Mouse (Mus musculus): ENCODE data around the gene Plgrkt. TPM values are rescaled to one million over a fixed set of nuclear protein-coding genes. Genes with fewer than 3 reads are reported as not detected.

Plgrkt gene
- polyA plus RNA-seq, 1 experiment from 2014 or later: 75.7 TPM

DNA sequence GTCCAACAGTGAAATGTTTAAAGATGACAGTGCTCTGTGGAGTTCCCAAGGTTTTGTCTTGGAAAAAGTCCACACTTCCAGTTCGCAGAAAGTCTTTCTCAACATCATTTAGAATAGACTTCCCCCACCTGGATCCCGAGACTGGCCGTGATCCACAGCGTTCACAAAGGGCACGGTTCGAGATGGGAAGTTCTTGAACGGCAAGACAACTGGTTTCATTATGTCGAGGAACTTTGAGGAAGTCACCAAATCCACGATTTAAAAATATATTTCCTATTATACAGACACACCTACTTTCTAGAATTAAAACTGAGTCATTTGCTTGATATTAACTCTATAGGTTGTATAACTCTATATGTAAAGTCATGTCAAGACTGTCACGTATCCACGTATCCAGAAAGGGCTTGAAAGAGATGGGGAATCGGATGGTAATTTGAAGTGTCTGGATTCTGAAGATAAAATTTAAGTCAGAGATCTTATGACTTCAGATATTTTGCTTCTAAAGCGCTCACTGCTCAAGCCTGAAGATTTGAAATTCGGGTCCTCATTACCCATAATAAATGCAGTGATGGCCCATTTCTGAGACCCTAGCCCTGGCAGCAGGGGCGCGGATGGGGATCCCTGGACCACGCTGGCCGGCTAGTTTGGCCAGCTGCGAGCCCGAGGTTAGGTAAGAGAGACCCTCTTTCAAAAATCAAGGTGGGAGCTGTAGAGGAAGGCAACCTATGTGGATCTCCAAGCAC is 793 bp downstream of the Plgrkt start:
- Histone ChIP-seq H3K36me3 (no peaks in the 10 kb centered on the region), H3K4me2 (peak overlapping the region; percentile 90), H3K9ac (replicated peaks) (0 out of 2 replicates have a peak overlapping the region, but pooled peaks have one; percentile 50), H3K4me1 (peaks cover 17% of the 10 kb centered on the region), H3K27ac (replicated peaks) (no peak overlapping the region), H3K9me3 (replicated peaks) (no peaks in the 10 kb centered on the region), H3K4me3 (replicated peaks) (peak overlapping the region; percentile 42), H3K27me3 (replicated peaks) (no peaks in the 10 kb centered on the region)
- no peak for ATAC-seq (ENCODE audit: low FRiP score)
- WGBS: 62% methylated on average over 20 of the region's 20 CpGs

DNA sequence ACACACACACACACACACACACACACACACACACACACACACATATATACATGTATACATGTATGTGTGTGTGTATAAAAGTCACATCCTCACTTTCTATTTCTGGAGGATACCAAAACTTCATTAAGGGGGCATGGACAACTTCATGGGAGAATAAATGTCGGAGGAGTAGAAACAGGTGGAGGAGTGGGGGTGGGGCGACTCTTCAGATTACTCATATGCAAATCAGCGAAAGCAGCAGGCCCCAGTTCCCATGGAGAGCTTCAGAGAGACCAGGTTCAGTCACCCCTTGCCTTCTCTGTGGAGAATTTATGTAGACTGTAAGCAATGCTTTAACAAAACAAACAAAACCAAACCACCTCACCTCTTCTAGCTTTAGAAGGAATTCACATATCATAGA is 2.1 kb downstream of the Plgrkt start:
- no peak for ATAC-seq (ENCODE audit: low FRiP score)
- 40% methylated on average over 3 of the region's 3 CpGs for WGBS

DNA sequence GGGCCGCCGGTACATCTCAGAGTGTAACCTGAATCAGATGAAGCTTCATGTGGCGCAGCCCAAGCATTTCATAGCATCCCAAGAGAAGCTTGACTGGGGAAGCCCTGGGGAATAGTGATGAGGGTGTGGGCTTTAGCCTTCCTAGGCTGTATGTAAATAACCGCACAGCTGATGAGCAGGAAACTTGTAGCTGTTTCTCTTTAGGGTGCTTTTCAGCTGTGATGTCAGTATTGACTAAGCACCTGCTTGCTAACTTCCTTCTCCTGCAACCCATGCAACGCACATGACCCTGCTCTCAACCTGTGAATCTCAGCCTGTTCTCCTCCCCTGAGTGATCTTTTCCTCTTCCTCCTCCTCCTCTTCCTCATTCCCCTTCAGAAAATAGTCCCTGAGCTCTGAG is 3.1 kb downstream of the Plgrkt start:
- H3K9ac ChIP-seq (replicated peaks): no peak overlapping the region

More for the DNA sequence above, 2.1 kb downstream of the Plgrkt start:
- Histone ChIP-seq H3K36me3 (no peaks in the 10 kb centered on the region), H3K9me3 (replicated peaks) (no peaks in the 10 kb centered on the region), H3K9ac (replicated peaks) (no peak overlapping the region), H3K4me3 (replicated peaks) (no peak overlapping the region), H3K27ac (replicated peaks) (no peak overlapping the region), H3K4me2 (no peak overlapping the region), H3K4me1 (peaks cover 30% of the 10 kb centered on the region), H3K27me3 (replicated peaks) (no peaks in the 10 kb centered on the region)

DNA sequence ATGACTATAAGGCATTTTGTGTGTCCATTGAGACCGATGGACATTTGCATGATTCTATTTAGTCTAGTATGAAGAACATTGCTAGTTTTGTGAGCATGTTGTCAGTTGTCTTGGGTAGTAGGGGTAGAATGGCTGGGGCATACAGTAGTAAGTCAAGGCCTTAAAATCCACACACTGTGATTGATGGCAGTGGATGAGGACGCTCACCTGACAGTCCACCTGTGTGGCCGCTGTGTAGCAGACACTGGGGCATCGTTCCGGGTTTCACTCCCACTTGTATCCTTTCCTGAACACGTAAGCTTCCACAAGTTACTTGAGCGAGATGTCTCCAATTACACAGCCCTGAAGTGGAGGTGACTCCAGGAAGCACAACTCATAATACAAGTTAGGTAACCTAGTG is 3.6 kb downstream of the Plgrkt start:
- ATAC-seq (ENCODE audit: low FRiP score): no peak
- no peaks in the 10 kb centered on the region for H3K27me3 ChIP-seq (replicated peaks)
- H3K4me1 ChIP-seq: peaks cover 33% of the 10 kb centered on the region
- H3K4me3 ChIP-seq (replicated peaks): no peak overlapping the region
- 94% methylated on average over 7 of the region's 7 CpGs for WGBS
- H3K27ac ChIP-seq (replicated peaks): no peak overlapping the region
- no peaks in the 10 kb centered on the region for H3K9me3 ChIP-seq (replicated peaks)
- H3K36me3 ChIP-seq: peaks cover 5% of the 10 kb centered on the region; the same call in 1 of the 2 replicates
- no peak overlapping the region for H3K4me2 ChIP-seq
- H3K9ac ChIP-seq (replicated peaks): no peak overlapping the region

More for the DNA sequence above, 3.1 kb downstream of the Plgrkt start:
- WGBS: 80% methylated on average over 5 of the region's 5 CpGs
- Histone ChIP-seq H3K27me3 (replicated peaks) (no peaks in the 10 kb centered on the region), H3K9me3 (replicated peaks) (no peaks in the 10 kb centered on the region), H3K4me1 (peaks cover 33% of the 10 kb centered on the region), H3K4me3 (replicated peaks) (no peak overlapping the region), H3K36me3 (no peaks in the 10 kb centered on the region), H3K27ac (replicated peaks) (no peak overlapping the region), H3K4me2 (no peak overlapping the region)
- no peak for ATAC-seq (ENCODE audit: low FRiP score)

DNA sequence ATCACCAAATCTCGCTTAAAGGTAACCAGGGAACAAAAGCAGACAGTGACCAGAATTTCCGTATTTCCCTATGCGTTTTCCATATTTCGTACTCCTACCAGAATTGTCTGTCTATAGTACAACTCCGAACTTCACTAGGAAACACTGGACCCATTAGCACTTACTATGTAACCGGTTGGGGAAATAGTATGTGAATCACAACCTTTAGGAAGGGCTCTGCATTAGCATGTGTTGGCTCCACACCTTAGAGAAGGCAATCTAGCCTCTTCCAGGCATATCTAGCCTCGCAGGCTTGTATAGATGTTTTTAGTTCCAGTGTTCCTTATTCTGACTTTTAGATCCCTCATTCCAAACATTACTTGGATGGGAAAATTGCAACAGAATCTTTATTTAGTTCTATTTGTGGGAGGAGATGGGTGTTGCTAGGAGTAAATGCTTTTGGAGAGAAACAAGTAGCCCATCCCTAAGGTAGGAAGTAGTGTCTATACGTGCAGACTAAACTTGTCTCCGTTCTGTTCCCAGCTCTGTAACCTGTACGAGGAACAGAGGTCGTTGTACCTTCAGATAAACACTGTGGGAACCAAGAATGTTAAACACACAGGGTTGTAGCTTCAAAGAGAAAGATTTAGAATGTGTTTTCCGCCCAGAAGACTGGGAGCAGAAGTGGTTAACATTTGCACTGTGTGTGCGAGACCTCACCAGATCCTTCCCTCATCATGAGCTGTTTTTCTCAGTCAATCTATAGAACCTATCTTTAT is 4.8 kb downstream of the Plgrkt start:
- peak overlapping the region; percentile 68 for H3K27ac ChIP-seq (replicated peaks)
- ATAC-seq (ENCODE audit: low FRiP score): peak; percentile 42

DNA sequence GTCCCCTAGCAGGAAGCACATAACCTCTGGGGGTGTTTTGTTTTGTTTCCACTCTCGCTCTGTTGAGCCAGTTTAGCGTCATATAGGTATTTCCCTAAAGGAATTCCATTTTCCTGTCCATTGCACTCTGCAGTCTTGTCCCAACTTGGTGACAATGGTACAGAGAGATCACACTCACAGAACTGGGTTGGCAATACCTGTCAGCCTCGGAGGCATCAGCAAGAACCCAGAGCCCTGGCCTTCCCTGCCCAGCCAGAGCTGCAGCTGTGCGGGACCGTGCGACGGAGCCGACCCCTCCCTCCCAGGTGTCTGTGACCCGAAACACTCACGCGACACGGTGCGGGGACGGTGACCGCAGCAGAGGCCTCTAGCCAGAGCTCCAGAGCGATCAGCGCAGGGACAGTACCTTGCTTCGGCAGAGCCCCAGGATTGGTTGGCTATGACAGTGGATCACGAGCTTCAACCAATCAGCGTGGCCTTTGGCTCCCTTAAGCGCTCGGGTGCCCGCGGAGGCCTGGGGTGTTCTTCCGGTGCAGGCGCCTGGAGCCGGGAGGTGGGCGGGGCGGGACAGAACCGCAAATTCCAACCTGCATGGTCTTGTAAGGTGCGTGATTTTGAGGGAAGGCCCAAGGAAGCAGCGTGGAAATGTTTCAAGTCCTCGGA is 5.6 kb downstream of the Plgrkt start:
- Histone ChIP-seq H3K27me3 (replicated peaks) (no peaks in the 10 kb centered on the region), H3K9me3 (replicated peaks) (no peaks in the 10 kb centered on the region), H3K4me2 (peak overlapping the region; percentile 64), H3K36me3 (peaks cover 16% of the 10 kb centered on the region), H3K4me3 (replicated peaks) (peak overlapping the region; percentile 75), H3K9ac (replicated peaks) (peak overlapping the region; percentile 76), H3K4me1 (peaks cover 24% of the 10 kb centered on the region), H3K27ac (replicated peaks) (peak overlapping the region; percentile 84)
- 2% methylated on average over 33 of the region's 33 CpGs for WGBS
- ATAC-seq (ENCODE audit: low FRiP score): peak; percentile 100

More for the DNA sequence above, 4.8 kb downstream of the Plgrkt start:
- H3K9me3 ChIP-seq (replicated peaks): no peaks in the 10 kb centered on the region
- H3K4me1 ChIP-seq: peaks cover 29% of the 10 kb centered on the region
- H3K4me2 ChIP-seq: peak overlapping the region; percentile 64
- H3K27me3 ChIP-seq (replicated peaks): no peaks in the 10 kb centered on the region
- H3K9ac ChIP-seq (replicated peaks): peak overlapping the region; percentile 76
- peaks cover 12% of the 10 kb centered on the region for H3K36me3 ChIP-seq
- 49% methylated on average over 13 of the region's 13 CpGs for WGBS
- peak overlapping the region; percentile 75 for H3K4me3 ChIP-seq (replicated peaks)

DNA sequence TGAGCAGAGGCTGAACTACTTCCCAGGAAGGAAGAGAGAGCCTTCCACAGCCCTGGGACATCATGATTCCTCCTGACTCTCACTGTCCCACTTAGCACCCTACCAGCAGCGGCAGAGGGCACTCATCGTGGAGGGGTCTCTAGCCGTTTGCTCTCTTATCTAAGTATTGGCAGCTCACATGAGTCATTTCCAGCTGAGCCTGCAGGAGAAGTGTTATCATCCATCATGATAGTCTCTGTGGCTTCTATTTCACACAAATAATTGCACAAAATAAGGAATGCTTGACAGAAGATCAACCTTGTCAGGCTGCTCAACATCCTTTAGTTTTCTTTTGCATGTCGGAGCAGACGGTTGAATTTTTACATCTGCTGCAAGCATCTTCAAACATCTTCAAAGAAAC is 6.9 kb downstream of the Plgrkt start:
- no peak for ATAC-seq (ENCODE audit: low FRiP score)
- H3K4me1 ChIP-seq: peaks cover 30% of the 10 kb centered on the region
- no peaks in the 10 kb centered on the region for H3K27me3 ChIP-seq (replicated peaks)
- H3K4me2 ChIP-seq: peak overlapping the region; percentile 64; the same call in 1 of the 2 replicates
- H3K9ac ChIP-seq (replicated peaks): no peak overlapping the region
- peaks cover 16% of the 10 kb centered on the region for H3K36me3 ChIP-seq
- H3K27ac ChIP-seq (replicated peaks): no peak overlapping the region
- no peaks in the 10 kb centered on the region for H3K9me3 ChIP-seq (replicated peaks)
- H3K4me3 ChIP-seq (replicated peaks): no peak overlapping the region
- WGBS: 87% methylated on average over 5 of the region's 5 CpGs

DNA sequence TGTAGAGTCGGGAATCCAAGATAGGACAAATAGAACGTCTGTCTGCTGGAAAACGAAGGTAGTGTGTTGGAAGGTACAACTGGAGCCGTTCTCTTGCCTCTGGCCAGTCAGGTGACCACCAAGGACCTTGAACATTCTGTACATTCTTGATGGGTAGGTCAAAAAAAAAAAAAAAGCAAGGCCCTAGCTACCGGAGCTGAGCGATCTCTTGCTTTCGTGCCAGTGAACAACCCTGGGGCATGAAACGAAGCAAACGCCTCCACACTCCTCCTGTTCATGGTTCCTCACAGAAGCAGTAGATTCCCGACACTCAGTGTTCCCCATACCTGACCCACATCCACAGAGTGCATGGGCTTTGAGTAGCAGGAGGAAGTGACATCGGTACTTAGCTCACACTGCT is 10.9 kb downstream of the Plgrkt start:
- Histone ChIP-seq H3K36me3 (peaks cover 16% of the 10 kb centered on the region), H3K9me3 (replicated peaks) (no peaks in the 10 kb centered on the region), H3K4me2 (no peak overlapping the region), H3K27ac (replicated peaks) (no peak overlapping the region), H3K27me3 (replicated peaks) (no peaks in the 10 kb centered on the region), H3K9ac (replicated peaks) (no peak overlapping the region), H3K4me3 (replicated peaks) (no peak overlapping the region), H3K4me1 (peaks cover 27% of the 10 kb centered on the region)
- WGBS: 91% methylated on average over 11 of the region's 11 CpGs
- ATAC-seq (ENCODE audit: low FRiP score): no peak

DNA sequence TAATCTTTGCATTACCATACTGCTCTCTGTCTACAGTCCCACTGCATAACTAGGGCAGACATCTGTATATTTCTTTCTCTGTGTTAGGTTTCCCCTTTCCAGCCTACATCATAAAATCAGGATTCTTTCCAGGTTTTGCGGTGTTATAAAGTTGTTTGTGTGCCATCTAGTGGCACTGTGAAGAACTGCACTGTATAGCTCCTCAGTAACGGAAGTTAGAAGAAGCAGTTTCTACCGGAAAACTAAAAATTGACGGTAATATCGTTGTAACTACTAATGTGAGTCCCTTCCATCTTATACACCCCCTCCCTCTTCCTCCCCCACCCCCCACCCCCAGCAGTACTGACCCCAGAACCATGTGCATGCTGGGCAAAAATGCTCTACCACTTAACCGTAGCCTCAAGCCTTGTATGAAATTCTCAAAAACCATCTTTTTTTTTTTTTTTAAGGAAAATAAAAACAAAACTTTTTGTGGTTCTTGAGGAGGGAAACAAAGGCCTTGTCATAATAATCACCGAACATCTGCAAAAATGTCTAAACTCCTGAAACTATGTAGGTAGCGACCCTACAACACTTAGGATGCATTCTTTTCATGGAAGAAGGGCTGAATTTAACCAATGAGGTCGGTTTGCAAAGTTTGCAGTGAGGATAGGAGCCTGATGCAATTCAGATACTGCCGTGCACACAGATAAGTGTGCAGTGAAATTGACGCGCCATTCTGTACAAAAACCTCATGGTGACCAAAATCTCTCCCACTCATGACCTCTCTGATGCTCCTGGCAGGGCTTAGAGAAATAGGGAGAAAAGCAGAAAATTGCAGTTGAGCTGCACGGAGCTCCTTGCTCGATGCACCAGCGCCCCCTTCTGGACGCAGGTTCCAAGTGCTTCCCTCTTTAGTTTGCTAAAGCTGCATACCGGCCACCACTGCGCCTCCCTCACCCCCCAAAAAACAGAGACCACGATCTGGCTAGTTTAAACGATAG is 12.0 kb downstream of the Plgrkt start:
- 7% methylated on average over 20 of the region's 20 CpGs for WGBS
- Histone ChIP-seq H3K9ac (replicated peaks) (no peak overlapping the region; the same call in 1 of the 2 replicates), H3K27me3 (replicated peaks) (no peaks in the 10 kb centered on the region), H3K4me1 (peaks cover 17% of the 10 kb centered on the region), H3K9me3 (replicated peaks) (no peaks in the 10 kb centered on the region), H3K4me3 (replicated peaks) (peak overlapping the region; percentile 29), H3K36me3 (peaks cover 20% of the 10 kb centered on the region), H3K4me2 (peak overlapping the region; percentile 56), H3K27ac (replicated peaks) (peak overlapping the region; percentile 23; the same call in 1 of the 2 replicates)
- peak; percentile 73 for ATAC-seq (ENCODE audit: low FRiP score)

DNA sequence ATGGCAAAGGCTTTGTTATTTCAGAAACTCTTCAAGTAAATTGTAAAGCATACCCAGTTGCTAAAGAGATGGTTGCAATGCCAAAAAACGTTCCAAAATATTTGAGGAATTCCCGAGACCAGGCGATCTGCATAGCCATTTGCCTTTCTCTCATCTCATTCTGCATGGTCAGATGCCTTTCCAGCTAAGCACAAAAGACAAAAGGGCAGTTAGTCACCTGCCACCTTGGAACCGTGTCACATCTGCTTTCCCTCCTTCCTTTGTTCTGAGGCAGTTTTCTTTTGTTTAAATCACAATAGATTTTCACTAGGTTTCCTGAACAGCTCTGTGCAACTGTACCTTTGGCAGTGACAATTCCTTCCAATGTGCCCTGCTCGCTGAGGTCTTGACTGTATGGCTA is 16.2 kb downstream of the Plgrkt start:
- 10% methylated on average over 5 of the region's 5 CpGs for WGBS
- H3K9ac ChIP-seq (replicated peaks): no peak overlapping the region

More for the DNA sequence above, 16.2 kb downstream of the Plgrkt start:
- Histone ChIP-seq H3K27me3 (replicated peaks) (no peaks in the 10 kb centered on the region), H3K4me2 (no peak overlapping the region), H3K9me3 (replicated peaks) (no peaks in the 10 kb centered on the region), H3K36me3 (peaks cover 9% of the 10 kb centered on the region; the same call in 1 of the 2 replicates), H3K27ac (replicated peaks) (no peak overlapping the region), H3K4me1 (peaks cover 13% of the 10 kb centered on the region), H3K4me3 (replicated peaks) (no peak overlapping the region)
- ATAC-seq (ENCODE audit: low FRiP score): no peak

Data from neural tube, embryonic 15.5 days (tissue).